Mouse (Mus musculus): ENCODE measurements around the gene Ccdc155.

The Ccdc155 gene

DNA sequence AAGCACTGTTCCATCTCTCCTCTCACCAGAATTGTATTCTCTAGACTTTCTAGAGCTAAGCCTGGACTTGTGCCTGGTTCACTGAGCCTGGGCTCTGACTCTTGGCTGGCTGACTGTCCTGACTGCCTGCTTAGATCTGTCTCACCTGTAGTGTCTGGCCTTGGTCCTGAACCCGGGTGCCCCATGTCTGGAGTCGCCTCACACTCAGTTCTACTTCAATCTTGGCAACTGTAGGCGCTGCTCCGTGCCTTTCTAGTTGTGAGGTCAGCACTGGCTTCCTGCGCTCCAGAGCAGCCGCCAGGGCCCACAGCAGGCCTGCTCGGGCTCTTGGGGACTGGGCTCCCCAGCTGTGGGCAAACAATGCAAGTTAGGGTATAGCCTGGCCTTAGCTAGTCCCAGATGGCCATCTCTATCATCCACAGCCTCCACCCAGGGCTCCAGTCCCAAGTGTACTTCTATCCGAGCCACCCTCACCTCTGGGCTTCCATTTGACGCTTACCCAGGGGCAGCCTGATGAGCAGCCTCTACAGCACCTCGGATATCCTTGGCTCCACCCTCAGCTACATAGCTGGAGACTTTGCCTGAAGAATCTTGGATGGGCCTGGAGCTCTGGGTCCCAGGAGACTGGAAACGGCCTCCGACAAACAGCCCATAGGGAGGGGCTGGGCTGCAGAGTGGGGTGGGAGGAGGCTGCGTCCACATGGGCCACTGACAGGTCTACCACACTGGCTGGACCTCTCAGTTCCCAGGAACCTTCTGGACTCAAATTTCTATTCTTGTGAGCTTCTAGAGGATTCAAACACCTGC, 60.1 kb downstream of the Ccdc155 start:
- in situ Hi-C loops (cut with MboI), result no loop called here

DNA sequence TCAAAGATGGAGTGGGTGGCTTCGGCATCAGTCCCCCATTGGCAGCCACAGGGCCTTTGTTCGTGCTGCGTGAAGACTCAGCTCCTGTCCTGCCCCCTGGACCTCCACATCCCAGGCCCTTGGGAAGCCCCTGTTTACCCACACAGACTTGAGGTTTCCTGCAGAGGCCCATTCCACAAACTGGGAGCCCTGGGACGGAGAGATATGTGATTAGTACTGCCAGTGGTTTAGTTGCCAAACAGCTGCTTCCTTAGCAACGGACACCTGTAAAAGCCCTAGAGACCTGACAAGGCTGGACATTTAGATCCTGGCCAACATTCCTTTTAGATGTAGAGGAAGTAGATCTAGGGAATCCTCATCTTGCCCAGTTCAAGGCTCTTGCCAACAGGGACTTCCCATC, 62.8 kb downstream of the Ccdc155 start:
- in situ Hi-C loops (cut with MboI), result no loop called here

DNA sequence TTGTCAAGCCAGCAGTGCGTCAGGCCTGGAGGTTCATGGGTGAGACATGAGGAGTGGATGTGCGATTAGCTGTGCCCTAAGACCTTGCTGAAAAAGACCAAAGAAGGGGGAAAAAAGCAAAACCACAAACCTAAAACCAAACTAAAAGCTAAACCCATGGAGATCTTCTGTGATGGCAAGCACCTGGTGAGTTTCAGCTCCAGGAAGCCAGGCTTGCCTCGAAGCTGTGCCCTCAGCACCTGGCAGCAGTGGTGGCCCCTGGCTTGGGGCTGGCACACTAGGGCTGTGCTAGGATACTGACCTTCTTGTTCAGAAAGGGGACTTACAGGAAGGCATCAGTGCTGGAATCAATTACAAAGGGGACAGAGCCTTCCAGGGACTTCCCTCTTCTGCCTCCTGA, 63.4 kb downstream of the Ccdc155 start:
- in situ Hi-C loops (cut with MboI), result no loop called here

DNA sequence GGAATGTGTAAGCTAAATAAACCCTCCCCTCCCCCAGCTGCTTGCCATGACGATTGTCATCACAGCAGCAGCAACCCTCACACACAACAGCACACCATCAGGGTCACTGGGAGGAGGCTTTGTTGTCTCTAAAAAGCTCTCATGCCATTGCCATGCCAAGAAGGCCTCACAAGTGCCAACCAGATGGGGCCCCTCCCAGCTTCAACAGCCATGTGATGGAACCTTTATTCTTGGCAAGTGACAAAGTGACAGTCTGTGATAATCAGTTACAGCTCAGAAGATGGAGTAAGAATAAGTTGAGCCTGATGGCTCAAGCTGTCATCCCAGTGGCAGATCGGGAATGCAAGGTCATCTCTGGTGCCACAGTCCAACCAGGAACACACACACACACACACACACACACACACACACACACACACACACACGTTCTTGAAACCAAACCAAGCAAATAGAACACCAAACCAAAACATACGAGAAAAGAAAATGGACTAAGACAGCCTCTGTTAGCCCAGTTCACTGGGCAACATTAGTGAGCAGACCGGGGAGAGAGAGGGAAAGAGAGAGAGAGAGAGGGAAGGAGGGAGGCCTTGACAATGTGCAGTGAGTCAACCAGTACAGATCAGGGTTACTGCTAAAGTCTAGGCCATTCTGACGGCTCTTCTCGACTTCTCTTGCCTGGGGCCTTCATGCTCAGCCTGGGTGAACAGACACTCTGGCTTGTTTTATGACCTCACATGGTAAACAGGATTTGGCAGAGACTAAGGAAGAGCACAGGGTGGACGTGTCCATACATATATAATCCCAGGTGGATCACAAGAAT, 64.6 kb downstream of the Ccdc155 start:
- in situ Hi-C loops (cut with MboI), result no loop called here

DNA sequence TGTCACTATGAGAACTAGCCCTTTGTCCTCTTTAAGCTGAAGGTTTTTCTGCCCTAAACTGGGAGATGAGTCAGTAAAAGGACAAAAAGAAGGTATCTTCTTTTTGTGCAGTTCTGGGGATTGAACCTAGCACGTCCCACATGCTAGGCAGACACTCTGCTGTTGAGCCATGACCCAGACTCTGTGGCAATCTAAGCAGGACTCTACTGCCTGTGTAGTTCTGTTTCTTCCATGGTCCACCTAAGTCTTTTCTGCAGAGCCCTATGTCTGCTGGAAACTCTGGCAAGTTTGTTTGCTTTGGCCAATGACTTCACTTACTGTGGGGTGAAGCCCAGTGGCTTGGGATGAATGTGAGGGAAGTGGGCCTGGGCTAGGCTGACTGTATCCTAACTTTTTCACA, 66.3 kb downstream of the Ccdc155 start:
- in situ Hi-C loops (cut with MboI), result no loop called here

DNA sequence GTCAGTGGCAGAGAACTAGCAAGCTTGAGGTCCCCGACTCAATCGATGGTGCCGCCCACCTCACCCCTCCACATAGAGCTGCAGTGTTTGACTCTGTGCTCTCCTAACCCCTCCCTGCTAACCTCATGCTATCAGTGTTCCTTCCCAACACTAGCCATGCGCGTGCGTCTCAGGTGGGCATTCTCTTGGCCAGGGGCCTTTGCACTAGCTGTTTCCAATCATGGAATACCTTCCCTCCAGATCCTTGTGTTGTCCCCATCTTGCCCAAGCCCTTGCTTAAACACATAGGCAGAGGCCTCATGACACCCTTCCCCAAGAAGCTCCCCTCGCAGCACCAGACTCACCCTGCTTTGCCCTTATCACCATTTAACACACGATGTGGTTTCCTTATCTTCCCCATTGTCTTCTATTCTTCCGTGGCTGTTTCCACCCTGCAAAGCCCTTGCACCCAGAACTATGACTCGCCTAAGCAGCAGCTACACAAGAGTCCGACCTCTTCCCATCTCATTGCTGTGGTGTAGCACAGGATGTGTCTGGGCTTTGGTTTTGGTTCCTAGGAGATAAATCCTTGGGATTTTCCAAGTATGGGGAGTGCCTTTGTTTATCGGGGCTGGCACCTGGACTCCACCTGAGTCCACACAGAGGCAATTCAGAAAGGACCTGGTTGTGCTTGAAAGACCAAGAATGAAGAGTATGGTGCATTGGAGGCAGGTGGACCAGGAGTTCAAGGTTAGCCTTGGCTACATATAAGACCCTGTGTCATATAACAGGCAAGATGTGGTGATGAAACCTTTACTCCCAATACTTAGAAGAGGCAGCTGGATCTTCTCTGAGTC, 67.3 kb downstream of the Ccdc155 start:
- in situ Hi-C loops (cut with MboI), result no loop called here

DNA sequence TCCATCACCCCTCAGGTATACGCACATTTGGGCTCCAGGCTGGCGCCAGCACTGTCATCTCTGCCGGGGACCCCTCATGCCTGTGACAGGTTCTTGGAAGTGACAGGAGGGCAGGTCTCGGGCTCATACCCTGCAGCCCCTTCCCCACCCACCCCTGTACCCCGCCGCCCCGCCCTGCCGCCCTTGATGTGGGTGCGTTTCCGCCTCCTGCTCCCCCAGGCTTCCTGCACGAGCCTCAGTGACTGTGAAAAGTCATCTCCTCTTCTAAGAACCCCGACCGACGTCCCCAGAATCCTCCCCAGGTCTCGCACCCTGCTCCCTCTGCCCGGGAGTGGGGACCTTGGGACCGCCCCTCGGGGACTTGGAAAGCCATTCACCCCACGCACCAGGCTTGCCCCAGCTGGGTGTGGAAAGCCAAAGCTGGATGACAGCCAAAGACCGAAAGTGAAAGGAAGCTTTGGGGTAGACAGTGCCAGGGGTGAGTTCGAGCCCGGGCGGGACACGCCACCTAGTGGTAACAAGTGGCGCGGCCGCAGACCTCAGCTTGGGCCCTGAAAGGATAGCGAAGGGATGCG, 68.6 kb downstream of the Ccdc155 start, which contains the start of the genes Gm45713 and Flt3l:
Gm45713 (minus strand) TSS at position 239 of the 575 bp plus-strand sequence.
Flt3l (minus strand) TSS at position 440 of the 575 bp plus-strand sequence.
- in situ Hi-C loops (cut with MboI), result no loop called here

DNA sequence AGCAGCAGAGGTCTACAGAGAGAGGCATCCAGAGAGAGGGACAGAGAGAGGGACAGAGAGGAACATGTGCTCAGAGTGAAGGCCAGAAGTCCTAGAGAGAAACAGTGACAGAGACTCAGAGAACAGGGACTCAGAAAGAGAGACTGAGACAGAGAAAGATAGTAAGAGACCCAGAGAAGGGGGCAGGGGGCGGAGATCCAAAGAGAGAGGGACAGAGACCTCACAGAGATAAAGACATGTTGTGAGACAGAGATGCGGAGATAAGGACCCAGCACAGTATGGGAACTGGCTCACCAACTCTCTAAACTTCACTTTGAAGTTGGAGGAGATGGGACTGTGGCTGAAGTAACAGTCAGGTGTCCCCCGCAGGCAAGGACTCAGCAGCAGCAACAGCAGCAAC, 69.3 kb downstream of the Ccdc155 start:
- in situ Hi-C loops (cut with MboI), result no loop called here

DNA sequence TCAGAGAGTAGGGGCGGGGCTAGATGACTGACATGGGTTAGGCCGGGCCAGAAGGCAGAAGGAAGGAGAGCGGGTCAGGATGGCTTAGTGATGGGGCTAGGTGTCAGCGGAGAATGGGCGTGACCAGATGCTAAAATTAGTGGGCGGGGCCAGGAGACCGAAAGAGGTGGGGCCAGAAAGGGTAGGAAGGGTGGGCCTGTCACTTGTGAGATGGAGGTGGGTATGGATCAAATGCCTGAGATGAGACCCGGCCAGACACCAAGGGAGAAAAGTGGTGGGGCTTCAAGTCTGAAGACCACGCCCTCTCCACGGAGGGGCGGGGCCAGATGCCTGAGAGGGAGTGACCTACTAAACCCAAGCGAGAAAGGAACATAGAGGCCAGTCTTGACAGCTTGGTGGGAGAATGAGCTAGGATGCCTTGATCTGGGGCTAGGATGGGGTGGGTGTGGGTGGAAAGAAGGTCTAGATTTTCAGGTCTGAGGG, 70.1 kb downstream of the Ccdc155 start:
- in situ Hi-C loops (cut with MboI), result loop anchor here (5.0 kb wide), 1 partner anchor 47 kb away; no protein-coding TSS in a partner anchor

Data from mature B cell (primary cell).